Mouse (Mus musculus) embryonic facial prominence, embryonic 13.5 days (tissue): ENCODE measurements at regions not wholly inside any gene's neighbourhood (a gene's known extent, or its start where the extent isn't known, plus 50 kb on each side); places are given as distances from the start of the nearest gene placed in this dataset.
"Not testable (repeated sequence)": the region's sequence is repeated elsewhere in the genome, so short reads cannot be mapped to it uniquely, and the experiment has no call there.

Source experiments
- ATAC-seq: fragments of 200-750 bp; cut with Nextera tagmentation; 2 replicates; pipeline ENCODE4 v1.8.0; 2017; ENCODE audit warnings: low read depth; ENCODE audit not compliant: insufficient number of reproducible peaks, insufficient read depth, low FRiP score, low TSS enrichment
- H3K27ac ChIP-seq: fragments of 300-500 bp; sonication (generic); 2 replicates; pipeline ENCODE4 v1.5.1; 2015; ENCODE audit warnings: moderate library complexity, mild to moderate bottlenecking, inconsistent platforms
- H3K27me3 ChIP-seq: fragments of 300-500 bp; sonication (generic); 2 replicates; pipeline ENCODE4 v1.6.1; 2015; ENCODE audit warnings: mild to moderate bottlenecking, inconsistent platforms
- H3K36me3 ChIP-seq: fragments of 300-500 bp; sonication (generic); 2 replicates; pipeline ENCODE4 v1.6.1; 2015; ENCODE audit warnings: mild to moderate bottlenecking, inconsistent platforms
- H3K4me1 ChIP-seq: fragments of 300-500 bp; sonication (generic); 2 replicates; pipeline ENCODE4 v1.6.1; 2015; ENCODE audit warnings: inconsistent platforms
- H3K4me2 ChIP-seq: fragments of 300-500 bp; sonication (generic); 2 replicates; pipeline ENCODE4 v1.6.1; 2015; ENCODE audit warnings: moderate library complexity, mild to moderate bottlenecking, inconsistent platforms
- H3K4me3 ChIP-seq: fragments of 300-500 bp; sonication (generic); 2 replicates; pipeline ENCODE4 v1.5.1; 2015; ENCODE audit warnings: mild to moderate bottlenecking, inconsistent platforms
- H3K9ac ChIP-seq: fragments of 300-500 bp; sonication (generic); 2 replicates; pipeline ENCODE4 v1.6.1; 2015; ENCODE audit warnings: mild to moderate bottlenecking, inconsistent platforms
- H3K9me3 ChIP-seq: fragments of 300-500 bp; sonication (generic); 2 replicates; pipeline ENCODE4 v1.6.1; 2016; ENCODE audit warnings: inconsistent platforms
- WGBS: fragments of 180-500 bp; shearing (Covaris S2); methylation state at CpG from one replicate; pipeline ENCODE4 v1.1.7; 2015; ENCODE audit warnings: mixed read lengths; 5-methylcytosine and 5-hydroxymethylcytosine counted together

DNA sequence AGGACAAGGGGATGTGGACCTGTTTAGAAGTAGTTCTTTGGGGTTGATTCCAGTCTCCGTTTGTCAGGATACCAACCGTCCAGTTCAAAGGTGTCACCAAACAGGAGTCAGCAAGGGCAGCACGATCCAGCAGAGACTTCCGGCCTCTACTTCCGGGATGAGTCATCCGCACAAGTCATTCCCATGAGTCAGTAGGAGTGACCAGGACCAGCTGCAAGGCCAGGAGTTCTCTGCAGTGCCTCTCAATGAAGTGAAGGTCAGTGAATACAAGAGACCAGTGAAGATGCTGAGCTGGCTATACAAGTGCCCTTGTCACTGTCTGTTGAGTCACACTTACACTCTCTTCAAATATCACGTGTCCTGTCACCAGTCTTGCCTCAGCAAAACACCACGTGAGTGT lies 272.8 kb upstream of the Cntnap4 start:
- H3K9me3 ChIP-seq: no peaks in the 10 kb centered on the region
- H3K4me3 ChIP-seq: no peak overlapping the region
- H3K27me3 ChIP-seq: no peaks in the 10 kb centered on the region
- no peaks in the 10 kb centered on the region for H3K36me3 ChIP-seq
- H3K4me1 ChIP-seq: no peaks in the 10 kb centered on the region
- H3K27ac ChIP-seq: no peak overlapping the region
- no peak overlapping the region for H3K4me2 ChIP-seq
- WGBS: 82% methylated on average over 8 of the region's 8 CpGs
- no peak for ATAC-seq
- no peak overlapping the region for H3K9ac ChIP-seq

DNA sequence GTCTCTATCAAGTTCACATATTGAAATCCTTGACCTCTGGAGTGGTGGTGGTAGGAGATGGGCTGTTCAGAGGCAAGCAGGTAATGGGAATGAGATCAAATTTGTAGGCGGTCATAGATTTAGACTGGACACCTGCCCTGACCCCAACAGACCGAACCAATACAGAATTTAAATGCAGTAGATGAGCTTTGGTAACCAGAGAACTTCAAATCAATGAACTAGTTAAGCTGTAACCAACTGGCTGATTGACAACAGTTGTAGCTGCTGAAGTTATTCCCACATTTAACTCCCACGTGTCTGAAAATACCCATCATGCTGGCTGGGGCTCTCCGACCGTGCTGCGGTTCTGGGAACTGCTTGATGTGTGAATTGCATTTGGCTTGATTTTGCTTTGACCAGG lies 268.5 kb upstream of the Gm6793 start:
- H3K27me3 ChIP-seq: no peaks in the 10 kb centered on the region
- no peak for ATAC-seq
- no peak overlapping the region for H3K4me2 ChIP-seq
- H3K4me1 ChIP-seq: no peaks in the 10 kb centered on the region
- H3K9me3 ChIP-seq: no peaks in the 10 kb centered on the region
- H3K4me3 ChIP-seq: no peak overlapping the region
- H3K9ac ChIP-seq: no peak overlapping the region
- no peak overlapping the region for H3K27ac ChIP-seq
- H3K36me3 ChIP-seq: no peaks in the 10 kb centered on the region
- 74% methylated on average over 6 of the region's 6 CpGs for WGBS

DNA sequence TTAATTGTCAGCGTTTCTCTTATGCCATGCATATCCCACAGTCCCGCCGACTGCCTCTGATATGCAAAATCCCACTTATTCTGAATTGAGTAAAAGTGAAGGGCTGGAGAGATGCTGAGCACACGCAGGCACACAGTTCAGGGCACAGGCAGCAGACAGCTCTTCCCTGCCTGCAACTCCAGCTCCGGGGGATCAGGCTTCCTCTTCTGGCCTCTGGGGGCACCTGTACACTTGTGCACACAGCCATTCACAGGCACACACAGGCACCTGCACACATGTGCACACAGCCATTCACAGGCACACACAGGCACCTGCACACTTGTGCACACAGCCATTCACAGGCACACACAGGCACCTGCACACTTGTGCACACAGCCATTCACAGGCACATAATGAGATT lies 254.8 kb upstream of the Gm6793 start:
- no peaks in the 10 kb centered on the region for H3K36me3 ChIP-seq
- no peak overlapping the region for H3K27ac ChIP-seq
- H3K9ac ChIP-seq: no peak overlapping the region
- no peak overlapping the region for H3K4me3 ChIP-seq
- H3K4me2 ChIP-seq: no peak overlapping the region
- no peaks in the 10 kb centered on the region for H3K4me1 ChIP-seq
- no peaks in the 10 kb centered on the region for H3K9me3 ChIP-seq
- ATAC-seq: no peak
- 63% methylated on average over 5 of the region's 5 CpGs for WGBS
- no peaks in the 10 kb centered on the region for H3K27me3 ChIP-seq

DNA sequence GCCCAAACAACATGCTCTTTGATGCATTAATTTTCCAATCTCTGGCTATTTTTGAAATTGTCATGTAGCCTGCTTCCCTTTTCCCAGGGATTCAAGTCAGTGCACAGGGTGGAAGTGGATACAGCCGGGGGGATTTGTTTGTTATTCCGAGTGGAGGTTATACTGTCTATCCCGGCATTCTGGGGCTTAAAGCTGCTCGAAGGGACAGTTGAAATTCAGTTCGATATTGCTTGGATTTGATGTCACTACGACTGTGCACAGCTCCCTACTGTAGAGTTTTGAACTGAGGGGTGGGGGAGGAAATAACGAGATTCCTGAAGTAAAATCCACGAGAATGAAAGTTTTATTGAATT lies 254.4 kb upstream of the Gm6793 start:
- H3K4me1 ChIP-seq: no peaks in the 10 kb centered on the region
- WGBS: 65% methylated on average over 8 of the region's 8 CpGs
- H3K9ac ChIP-seq: no peak overlapping the region
- H3K27ac ChIP-seq: no peak overlapping the region
- H3K9me3 ChIP-seq: no peaks in the 10 kb centered on the region
- no peak for ATAC-seq
- no peaks in the 10 kb centered on the region for H3K36me3 ChIP-seq
- H3K4me2 ChIP-seq: no peak overlapping the region
- H3K27me3 ChIP-seq: no peaks in the 10 kb centered on the region
- H3K4me3 ChIP-seq: no peak overlapping the region

DNA sequence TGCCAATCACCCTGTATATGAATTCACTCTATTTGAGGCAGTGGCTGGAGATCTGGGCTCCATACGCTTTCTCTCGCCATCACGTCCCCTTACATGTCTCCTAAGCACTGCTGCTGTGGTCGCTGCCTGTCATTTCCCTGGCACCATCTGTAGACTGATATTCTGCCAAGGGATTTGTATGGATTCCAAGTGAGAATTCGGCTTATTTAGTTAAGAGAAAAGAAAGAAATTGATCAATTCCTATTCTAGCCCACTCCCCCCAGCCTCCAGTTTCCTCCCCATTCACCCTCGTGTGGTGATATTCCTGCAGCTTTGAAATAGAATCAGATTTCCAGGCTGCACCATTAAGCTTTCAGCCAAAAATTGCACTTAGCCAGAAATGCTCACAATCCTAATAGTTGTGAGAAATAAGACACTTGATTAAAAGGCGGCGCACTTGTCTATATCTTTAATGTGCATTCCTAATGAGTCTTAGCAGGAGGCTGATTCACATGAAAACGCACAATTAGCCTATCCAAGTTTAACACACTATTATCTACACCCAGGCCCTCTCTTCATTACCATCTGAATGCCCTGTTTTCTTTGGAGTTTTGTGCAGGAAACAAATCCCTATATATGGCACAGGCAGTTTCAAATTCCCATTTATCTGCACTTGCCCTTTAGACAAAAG lies 253.8 kb upstream of the Gm6793 start:
- no peaks in the 10 kb centered on the region for H3K9me3 ChIP-seq
- no peak for ATAC-seq
- H3K36me3 ChIP-seq: no peaks in the 10 kb centered on the region
- no peaks in the 10 kb centered on the region for H3K27me3 ChIP-seq
- H3K27ac ChIP-seq: no peak overlapping the region
- no peak overlapping the region for H3K4me3 ChIP-seq
- no peak overlapping the region for H3K9ac ChIP-seq
- no peaks in the 10 kb centered on the region for H3K4me1 ChIP-seq
- WGBS: 61% methylated on average over 9 of the region's 9 CpGs
- H3K4me2 ChIP-seq: no peak overlapping the region

DNA sequence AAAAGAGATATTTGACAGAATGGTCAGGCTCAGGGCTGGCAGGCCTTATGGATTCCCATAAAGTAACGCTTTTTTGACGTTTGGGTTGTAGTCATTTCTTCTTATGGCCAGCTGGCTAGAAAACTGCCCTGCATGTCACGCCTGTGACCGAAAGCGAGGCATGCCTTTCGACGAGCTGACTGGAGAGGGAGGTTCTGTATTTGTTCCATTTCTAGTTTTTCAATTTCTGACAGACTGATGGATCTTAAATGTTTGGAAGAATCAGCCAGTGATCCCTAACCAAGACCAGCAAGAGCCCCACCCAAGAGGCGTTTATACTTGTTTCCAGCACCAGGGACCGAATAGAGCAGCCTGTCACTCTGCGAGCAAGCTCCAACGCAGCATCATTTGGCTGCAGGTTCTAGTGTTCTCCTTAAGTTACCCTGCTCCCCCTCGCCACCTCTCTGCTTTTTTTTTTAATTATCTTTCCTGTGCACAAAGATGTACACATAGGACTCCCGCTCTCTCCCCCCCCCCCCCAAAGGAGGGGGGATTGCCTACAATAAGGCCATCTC lies 243.2 kb upstream of the Gm6793 start:
- peaks cover 9% of the 10 kb centered on the region for H3K4me1 ChIP-seq
- H3K9me3 ChIP-seq: no peaks in the 10 kb centered on the region
- ATAC-seq: no peak
- no peak overlapping the region for H3K27ac ChIP-seq
- H3K4me2 ChIP-seq: peak overlapping the region; percentile 54
- no peaks in the 10 kb centered on the region for H3K27me3 ChIP-seq
- WGBS: 32% methylated on average over 13 of the region's 13 CpGs
- no peak overlapping the region for H3K9ac ChIP-seq
- peak overlapping the region; percentile 13 for H3K4me3 ChIP-seq
- no peaks in the 10 kb centered on the region for H3K36me3 ChIP-seq

DNA sequence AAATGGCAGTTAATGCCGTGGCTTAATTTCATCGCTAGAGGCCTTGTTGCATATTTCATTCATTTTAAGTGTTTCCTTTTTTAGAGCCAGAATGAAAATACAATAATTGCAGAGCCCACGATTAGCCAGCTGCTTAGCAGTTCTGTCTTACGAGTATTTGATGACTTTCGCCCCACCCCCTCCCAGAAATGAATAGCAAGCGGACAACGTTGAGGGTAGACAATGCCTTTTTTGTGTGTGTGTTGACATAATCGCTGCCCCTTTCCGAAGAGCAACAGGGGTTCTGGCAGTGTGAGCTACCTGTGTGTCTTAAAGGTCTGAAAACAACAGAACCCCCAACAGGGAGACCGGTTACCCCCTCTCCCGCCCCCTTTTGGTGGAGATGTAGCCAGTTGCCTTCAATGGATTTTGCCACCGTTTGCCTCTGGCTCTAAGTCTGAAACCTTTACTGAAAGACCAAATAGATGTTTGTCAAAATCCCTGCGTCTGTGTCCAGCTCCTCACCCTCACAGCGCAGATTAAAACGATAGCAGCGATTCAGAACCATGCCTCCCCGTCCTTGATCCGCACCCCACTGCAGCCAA lies 242.6 kb upstream of the Gm6793 start:
- H3K36me3 ChIP-seq: no peaks in the 10 kb centered on the region
- no peaks in the 10 kb centered on the region for H3K27me3 ChIP-seq
- WGBS: 8% methylated on average over 18 of the region's 18 CpGs
- no peak overlapping the region for H3K27ac ChIP-seq
- H3K9ac ChIP-seq: no peak overlapping the region
- no peak for ATAC-seq
- peaks cover 9% of the 10 kb centered on the region for H3K4me1 ChIP-seq
- H3K4me2 ChIP-seq: peak overlapping the region; percentile 54
- H3K9me3 ChIP-seq: no peaks in the 10 kb centered on the region
- H3K4me3 ChIP-seq: peak overlapping the region; percentile 13

DNA sequence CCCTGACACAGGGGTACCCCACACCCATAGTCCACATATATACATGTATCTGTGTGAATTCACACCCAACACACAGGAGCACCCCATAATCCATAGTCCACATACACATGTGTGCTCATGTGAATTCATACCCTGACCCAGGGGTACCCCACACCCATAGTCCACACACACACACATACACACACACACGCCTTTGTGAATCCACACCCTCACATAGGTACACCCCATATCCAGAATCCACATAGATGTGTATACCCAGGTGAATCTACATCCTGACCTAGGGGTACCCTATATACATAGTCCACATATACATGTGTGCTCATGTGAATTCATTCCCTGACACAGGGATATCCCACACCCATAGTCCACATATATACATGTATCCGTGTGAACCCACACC lies 231.8 kb upstream of the Gm6793 start:
- not testable (repeated sequence) for H3K4me1 ChIP-seq, H3K27me3 ChIP-seq, ATAC-seq, H3K9me3 ChIP-seq, H3K4me3 ChIP-seq, H3K27ac ChIP-seq, H3K4me2 ChIP-seq, H3K36me3 ChIP-seq, H3K9ac ChIP-seq
- WGBS: 87% methylated on average over 2 of the region's 2 CpGs

DNA sequence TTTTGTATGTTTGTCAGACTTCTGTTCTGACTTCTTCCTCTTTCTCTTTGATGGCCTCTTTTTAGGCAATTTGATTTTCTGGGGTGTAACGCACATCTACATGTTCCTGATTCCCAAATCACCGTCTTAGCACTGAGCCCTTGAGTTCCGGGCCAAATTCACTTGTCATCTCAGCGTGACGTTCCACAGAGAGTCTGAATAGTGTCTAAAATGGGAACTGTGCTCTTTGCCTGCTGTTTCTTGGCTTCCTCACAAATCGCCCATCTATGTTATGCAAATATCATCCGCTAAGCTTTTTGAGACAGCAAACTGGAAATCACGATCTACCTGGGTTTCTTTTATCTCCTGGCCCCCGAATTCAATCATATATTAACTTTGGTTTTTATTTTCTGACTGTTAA lies 223.8 kb upstream of the Gm6793 start:
- ATAC-seq: no peak
- no peak overlapping the region for H3K4me3 ChIP-seq
- no peak overlapping the region for H3K9ac ChIP-seq
- H3K27ac ChIP-seq: no peak overlapping the region
- H3K4me1 ChIP-seq: no peaks in the 10 kb centered on the region
- no peaks in the 10 kb centered on the region for H3K9me3 ChIP-seq
- 83% methylated on average over 9 of the region's 9 CpGs for WGBS
- no peaks in the 10 kb centered on the region for H3K27me3 ChIP-seq
- H3K36me3 ChIP-seq: no peaks in the 10 kb centered on the region
- H3K4me2 ChIP-seq: no peak overlapping the region

DNA sequence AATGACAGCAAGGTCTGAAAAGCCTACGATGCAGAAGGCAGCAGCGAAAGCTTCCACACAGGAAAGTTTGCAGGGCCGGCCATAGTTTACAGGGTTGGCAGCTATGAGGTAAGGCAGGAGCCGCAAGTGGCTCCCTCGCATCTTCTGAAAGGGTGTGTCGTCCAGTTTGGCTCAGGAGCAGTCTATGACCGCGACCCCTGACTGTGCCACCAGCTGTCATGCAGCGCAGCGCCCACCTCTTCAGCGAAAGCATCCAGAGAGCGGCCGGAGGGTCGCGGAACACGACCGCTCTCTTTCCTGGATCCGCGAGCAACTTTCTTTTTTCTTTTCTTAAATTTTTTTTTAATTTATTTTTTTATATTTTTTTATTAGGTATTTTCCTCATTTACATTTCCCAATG lies 221.9 kb upstream of the Gm6793 start:
- not testable (repeated sequence) for H3K9ac ChIP-seq, H3K27me3 ChIP-seq, ATAC-seq, H3K4me2 ChIP-seq, H3K9me3 ChIP-seq, H3K27ac ChIP-seq, H3K4me1 ChIP-seq, H3K4me3 ChIP-seq, H3K36me3 ChIP-seq
- WGBS: 91% methylated on average over 19 of the region's 19 CpGs

DNA sequence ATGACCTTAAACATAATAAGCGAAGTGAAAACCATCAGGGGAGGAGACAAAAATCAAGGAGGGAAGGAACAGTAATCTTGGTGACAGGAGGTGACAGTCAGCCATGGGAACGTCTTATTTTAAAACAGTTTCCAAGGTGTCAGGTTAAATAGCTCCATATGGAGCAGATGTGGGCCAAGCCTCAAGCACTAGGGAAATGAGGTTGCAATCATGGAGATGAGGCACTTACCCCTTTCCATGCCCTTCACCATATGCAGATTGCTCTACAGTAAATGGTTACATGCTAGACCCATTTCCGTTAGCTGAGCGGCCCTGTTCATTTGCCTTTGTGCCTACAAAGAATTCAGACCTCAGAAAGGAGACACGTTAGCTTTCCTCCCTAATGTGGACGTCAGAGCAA lies 204.8 kb upstream of the Gm6793 start:
- WGBS: 46% methylated on average over 6 of the region's 6 CpGs
- Histone ChIP-seq H3K4me1 (no peaks in the 10 kb centered on the region), H3K4me2 (no peak overlapping the region), H3K27ac (no peak overlapping the region), H3K9me3 (no peaks in the 10 kb centered on the region), H3K9ac (no peak overlapping the region), H3K36me3 (no peaks in the 10 kb centered on the region), H3K4me3 (no peak overlapping the region), H3K27me3 (no peaks in the 10 kb centered on the region)
- ATAC-seq: no peak

DNA sequence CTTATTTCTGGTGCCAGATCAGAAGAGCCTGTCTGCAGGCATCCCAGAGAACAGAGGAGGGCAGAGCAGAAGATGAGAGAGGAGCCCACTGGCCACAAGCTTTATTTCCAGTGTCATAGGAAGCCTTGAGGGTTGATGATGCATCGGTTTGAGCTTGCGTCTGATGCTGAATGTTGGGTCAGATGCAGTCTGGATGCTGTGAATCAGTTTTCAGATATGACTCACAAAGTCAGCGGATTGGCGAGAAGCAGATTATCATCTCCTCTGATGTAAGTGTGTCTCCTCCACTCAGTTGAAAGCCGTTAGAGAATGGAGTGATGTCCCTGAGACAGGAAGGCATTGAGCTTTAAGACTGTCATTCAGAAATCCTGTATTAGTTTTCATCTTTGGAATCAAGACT lies 197.3 kb upstream of the Gm6793 start:
- no peak for ATAC-seq
- Histone ChIP-seq H3K4me3 (no peak overlapping the region), H3K4me1 (no peaks in the 10 kb centered on the region), H3K4me2 (no peak overlapping the region), H3K27ac (no peak overlapping the region), H3K36me3 (no peaks in the 10 kb centered on the region), H3K9ac (no peak overlapping the region), H3K9me3 (no peaks in the 10 kb centered on the region), H3K27me3 (no peaks in the 10 kb centered on the region)
- 88% methylated on average over 5 of the region's 5 CpGs for WGBS
